Mouse (Mus musculus) stomach, embryonic 16.5 days (tissue): ENCODE data around the gene Gli1. TPM values are rescaled to one million over a fixed set of nuclear protein-coding genes. Genes with fewer than 3 reads are reported as not detected.

Experiments
- ATAC-seq: fragments of 200-750 bp; cut with Nextera tagmentation; 2 replicates; pipeline ENCODE4 v1.8.0; 2017; ENCODE audit warnings: moderate number of reproducible peaks, moderate TSS enrichment; ENCODE audit not compliant: insufficient read depth, low FRiP score
- H3K27ac ChIP-seq: fragments of 300-500 bp; sonication (generic); 2 replicates; pipeline ENCODE4 v1.5.1; 2014; ENCODE audit warnings: low read length
- H3K27me3 ChIP-seq: fragments of 300-500 bp; sonication (generic); 2 replicates; pipeline ENCODE4 v1.6.1; 2014; ENCODE audit warnings: low read length, control low read depth, mixed read lengths; ENCODE audit not compliant: control insufficient read depth, insufficient read depth
- H3K36me3 ChIP-seq: fragments of 300-500 bp; sonication (generic); 2 replicates; pipeline ENCODE4 v1.6.1; 2014; ENCODE audit warnings: low read length; ENCODE audit not compliant: control insufficient read depth, insufficient read depth
- H3K4me1 ChIP-seq: fragments of 300-500 bp; sonication (generic); 2 replicates; pipeline ENCODE4 v1.6.1; 2014; ENCODE audit warnings: low read length, control low read depth, mixed read lengths; ENCODE audit not compliant: control insufficient read depth, insufficient read depth
- H3K4me2 ChIP-seq: fragments of 300-500 bp; sonication (generic); 2 replicates; pipeline ENCODE4 v1.6.1; 2014; ENCODE audit warnings: low read depth, low read length, mixed read lengths
- H3K4me3 ChIP-seq: fragments of 300-500 bp; sonication (generic); replicated peaks from 2 replicates; pipeline ENCODE4 v1.5.1; 2014; ENCODE audit warnings: mild to moderate bottlenecking, low read length
- H3K9ac ChIP-seq: fragments of 300-500 bp; sonication (generic); 2 replicates; pipeline ENCODE4 v1.6.1; 2014; ENCODE audit warnings: low read length
- H3K9me3 ChIP-seq: fragments of 300-500 bp; sonication (generic); replicated peaks from 2 replicates; pipeline ENCODE4 v1.6.1; 2016; ENCODE audit warnings: low read length, control low read depth; ENCODE audit not compliant: control insufficient read depth
- WGBS: fragments of 180-500 bp; shearing (Covaris S2); extraction: QIAGEN DNeasy Blood & Tissue Kit; methylation state at CpG from one replicate; pipeline ENCODE4 v1.1.7; 2014; 5-methylcytosine and 5-hydroxymethylcytosine counted together
- polyA plus RNA-seq: library from polyadenylated mRNA; unstranded; fragments of >200 nt; fragmentation: Nextera tagmentation; extraction: Ambion mirVana; gene quantifications from 2 replicates; pipeline ENCODE4 v1.2.1, GENCODE M21; 2015

The Gli1 gene
- polyA plus RNA-seq, 1 experiment from 2014 or later = 9.8 TPM

DNA sequence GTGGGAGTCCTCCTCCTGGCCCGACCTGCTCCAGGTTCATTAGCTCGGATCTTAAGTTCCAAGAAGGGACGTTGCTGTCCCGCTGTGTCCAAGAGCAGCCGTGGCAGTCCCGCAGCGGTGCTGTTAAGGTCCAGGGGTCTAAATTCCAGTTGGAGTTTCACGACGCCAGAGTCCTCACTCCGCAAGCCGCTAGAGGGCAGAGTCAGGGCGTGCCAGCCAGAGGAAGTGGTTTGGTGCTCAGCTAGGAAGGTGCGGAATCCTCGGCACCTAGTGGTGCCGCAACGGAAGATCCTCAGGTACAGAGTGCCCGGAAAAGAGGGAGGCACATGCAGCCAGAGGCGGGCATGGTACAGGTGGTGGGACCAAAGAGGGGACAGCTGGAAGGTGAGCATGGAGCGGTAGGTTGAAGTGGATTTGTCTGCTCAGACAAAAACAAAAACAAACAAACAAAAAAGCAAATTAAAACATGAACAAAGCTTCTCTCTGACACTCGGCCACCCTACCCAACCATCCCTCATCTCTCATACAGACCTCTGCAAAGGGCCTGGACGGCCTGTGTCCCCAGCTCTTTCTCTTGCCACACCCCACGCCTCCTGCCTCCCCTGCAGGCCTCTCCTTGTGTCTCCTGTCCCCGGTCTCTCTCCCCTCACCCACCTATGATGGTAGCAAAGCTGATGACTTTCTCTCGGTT, 9.0 kb upstream of the Gli1 start:
- peak overlapping the region; percentile 28 for H3K4me3 ChIP-seq
- H3K9ac ChIP-seq = peak overlapping the region; percentile 66
- H3K27ac ChIP-seq = no peak overlapping the region

GRCm38 (mm10) chr10:127349810-127350209, 8.0 kb upstream of the Gli1 start:
- no peak overlapping the region for H3K27ac ChIP-seq
- H3K9me3 ChIP-seq = no peaks in the 10 kb centered on the region
- H3K27me3 ChIP-seq = no peaks in the 10 kb centered on the region
- peaks cover 5% of the 10 kb centered on the region; the same call in 1 of the 2 replicates for H3K4me1 ChIP-seq
- H3K36me3 ChIP-seq = no peaks in the 10 kb centered on the region
- no peak overlapping the region for H3K4me3 ChIP-seq
- no peak for ATAC-seq
- H3K4me2 ChIP-seq = no peak overlapping the region
- WGBS = 71% methylated on average over 8 of the region's 8 CpGs
- no peak overlapping the region for H3K9ac ChIP-seq

More for the DNA sequence above, 9.0 kb upstream of the Gli1 start:
- Histone ChIP-seq H3K36me3 (no peaks in the 10 kb centered on the region), H3K4me1 (peaks cover 5% of the 10 kb centered on the region; the same call in 1 of the 2 replicates), H3K27me3 (no peaks in the 10 kb centered on the region), H3K9me3 (no peaks in the 10 kb centered on the region), H3K4me2 (peak overlapping the region; percentile 56)
- WGBS = 10% methylated on average over 24 of the region's 24 CpGs
- ATAC-seq = peak; percentile 76; the same call in 1 of the 2 replicates

GRCm38 (mm10) chr10:127348957-127349356, 7.2 kb upstream of the Gli1 start:
- Histone ChIP-seq H3K27ac (no peak overlapping the region), H3K4me2 (no peak overlapping the region)
- WGBS = 69% methylated on average over 4 of the region's 4 CpGs

GRCm38 (mm10) chr10:127346173-127346572, 4.4 kb upstream of the Gli1 start:
- H3K36me3 ChIP-seq = no peaks in the 10 kb centered on the region
- no peak overlapping the region for H3K9ac ChIP-seq
- H3K27me3 ChIP-seq = no peaks in the 10 kb centered on the region
- H3K4me2 ChIP-seq = no peak overlapping the region
- no peak overlapping the region for H3K27ac ChIP-seq
- 78% methylated on average over 3 of the region's 3 CpGs for WGBS
- no peak for ATAC-seq
- no peak overlapping the region for H3K4me3 ChIP-seq
- H3K9me3 ChIP-seq = no peaks in the 10 kb centered on the region
- peaks cover 5% of the 10 kb centered on the region; the same call in 1 of the 2 replicates for H3K4me1 ChIP-seq

More at GRCm38 (mm10) chr10:127348957-127349356, 7.2 kb upstream of the Gli1 start:
- ATAC-seq = no peak
- H3K9ac ChIP-seq = no peak overlapping the region
- H3K36me3 ChIP-seq = no peaks in the 10 kb centered on the region
- peaks cover 5% of the 10 kb centered on the region; the same call in 1 of the 2 replicates for H3K4me1 ChIP-seq
- no peaks in the 10 kb centered on the region for H3K9me3 ChIP-seq
- no peak overlapping the region for H3K4me3 ChIP-seq
- no peaks in the 10 kb centered on the region for H3K27me3 ChIP-seq

DNA sequence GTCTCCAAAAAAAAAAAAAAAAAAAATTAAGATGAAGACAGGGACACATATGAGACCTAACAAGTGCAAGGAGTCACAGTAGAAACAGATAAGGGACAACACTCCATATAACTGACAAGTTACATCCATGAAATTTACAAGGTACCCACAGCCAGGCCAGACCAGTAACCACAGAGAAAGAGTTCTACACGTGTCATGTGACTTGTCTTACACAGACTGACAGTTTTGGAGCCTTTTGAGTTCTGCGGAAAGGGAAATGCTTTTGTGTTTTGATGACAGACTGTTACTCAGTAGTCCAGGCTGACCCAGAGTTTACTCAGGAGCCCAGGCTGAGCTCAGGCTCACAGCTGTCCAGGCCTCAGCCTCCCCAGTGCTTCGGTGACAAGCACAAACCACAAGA, 1.3 kb upstream of the Gli1 start:
- H3K27me3 ChIP-seq = no peaks in the 10 kb centered on the region
- H3K9me3 ChIP-seq = no peaks in the 10 kb centered on the region
- WGBS = 65% methylated on average over 3 of the region's 3 CpGs
- H3K9ac ChIP-seq = no peak overlapping the region
- H3K36me3 ChIP-seq = no peaks in the 10 kb centered on the region
- H3K4me3 ChIP-seq = no peak overlapping the region
- peaks cover 7% of the 10 kb centered on the region for H3K4me1 ChIP-seq
- H3K27ac ChIP-seq = no peak overlapping the region
- no peak overlapping the region for H3K4me2 ChIP-seq
- ATAC-seq = no peak

DNA sequence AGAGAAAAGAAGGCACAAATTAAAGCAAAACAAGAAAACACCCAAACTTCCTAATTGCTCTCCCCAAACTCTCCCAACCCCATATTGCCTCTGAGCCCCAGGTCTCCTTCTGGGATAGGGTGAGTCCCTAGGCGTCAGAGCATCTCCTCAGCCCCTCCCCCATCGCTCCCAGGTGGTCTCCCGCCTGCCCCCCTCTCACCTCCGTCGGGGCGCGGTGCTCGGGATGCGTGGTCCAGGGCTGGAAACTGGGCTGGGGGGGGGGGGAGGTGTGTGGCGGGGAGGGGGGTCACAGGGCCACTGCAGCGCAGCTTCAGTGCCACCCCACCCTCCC, 449 bp downstream of the Gli1 start:
- no peaks in the 10 kb centered on the region for H3K27me3 ChIP-seq
- H3K4me1 ChIP-seq = peaks cover 7% of the 10 kb centered on the region
- no peaks in the 10 kb centered on the region for H3K9me3 ChIP-seq
- H3K4me2 ChIP-seq = peak overlapping the region; percentile 73
- 0% methylated on average over 9 of the region's 11 CpGs for WGBS
- peak overlapping the region; percentile 66 for H3K9ac ChIP-seq
- no peaks in the 10 kb centered on the region for H3K36me3 ChIP-seq
- peak overlapping the region; percentile 89 for H3K27ac ChIP-seq
- peak overlapping the region; percentile 57 for H3K4me3 ChIP-seq
- no peak for ATAC-seq

- ATAC-seq = no peak
- Histone ChIP-seq H3K4me2 (peak overlapping the region; percentile 73), H3K4me3 (peak overlapping the region; percentile 57), H3K4me1 (peaks cover 7% of the 10 kb centered on the region), H3K27me3 (no peaks in the 10 kb centered on the region), H3K36me3 (no peaks in the 10 kb centered on the region), H3K9ac (peak overlapping the region; percentile 66), H3K27ac (peak overlapping the region; percentile 89), H3K9me3 (no peaks in the 10 kb centered on the region)
- WGBS = 1% methylated on average over 27 of the region's 27 CpGs
These were observed 1.0 kb downstream of the Gli1 start for GRCm38 (mm10) chr10:127340577-127341359.

DNA sequence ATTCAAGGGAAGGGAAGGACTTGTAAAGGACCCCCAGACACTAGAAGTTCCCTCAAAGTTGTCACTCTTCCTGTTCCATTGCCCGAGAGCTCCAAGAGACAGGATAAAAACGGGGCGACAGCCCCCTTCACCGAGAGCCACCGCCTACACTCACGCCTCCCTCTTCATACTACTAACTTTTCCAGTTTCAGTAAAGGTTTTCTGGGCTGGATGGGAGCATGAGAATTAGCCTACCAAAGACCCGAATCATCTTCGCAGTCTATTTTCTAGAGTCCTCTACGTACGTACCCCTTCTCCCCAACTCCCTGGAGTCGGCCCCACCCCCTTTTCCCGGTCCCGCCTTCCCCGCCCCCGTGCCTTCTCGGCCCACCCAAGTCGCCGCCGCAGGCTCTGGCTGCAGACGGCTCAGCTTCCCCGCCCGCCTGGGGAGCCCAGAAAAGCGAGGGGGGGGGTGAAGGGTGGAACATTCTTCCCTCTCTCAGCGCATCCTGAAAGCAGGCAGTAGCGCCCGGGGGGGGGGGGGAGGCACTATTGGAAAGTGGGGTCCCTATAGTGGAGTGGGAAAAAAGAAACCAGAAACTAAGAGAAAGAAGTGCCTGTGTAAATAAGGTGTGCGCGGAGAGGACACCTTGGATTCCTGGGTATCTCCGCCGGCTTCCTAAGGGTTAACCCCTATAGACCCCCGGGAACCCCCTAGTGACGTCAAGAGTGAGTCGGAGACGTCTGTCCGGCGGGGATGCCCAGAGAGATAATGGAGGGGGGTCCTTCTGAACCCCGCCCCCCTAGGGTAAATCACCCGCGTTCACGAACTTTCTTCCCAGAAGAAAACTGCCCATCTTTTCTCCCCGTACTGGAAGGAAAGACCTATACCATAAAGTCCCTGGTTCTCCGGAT, 1.8 kb downstream of the Gli1 start:
- H3K27me3 ChIP-seq = no peaks in the 10 kb centered on the region
- H3K4me1 ChIP-seq = peaks cover 7% of the 10 kb centered on the region
- under 1% methylated on average over 41 of the region's 42 CpGs for WGBS
- no peaks in the 10 kb centered on the region for H3K36me3 ChIP-seq
- peak overlapping the region; percentile 89 for H3K27ac ChIP-seq
- H3K9ac ChIP-seq = peak overlapping the region; percentile 66
- no peaks in the 10 kb centered on the region for H3K9me3 ChIP-seq
- peak overlapping the region; percentile 57 for H3K4me3 ChIP-seq
- H3K4me2 ChIP-seq = peak overlapping the region; percentile 73
- ATAC-seq = peak; percentile 64
